Mouse (Mus musculus) CD8-positive naive resting alpha-beta T cell, adult 2 months (primary cell): Measurements from ENCODE around the gene Tapbpl.
A peak's percentile ranks its signal among the peaks of the same experiment; 100 is the strongest.
"Not testable (repeated sequence)": the region's sequence is repeated elsewhere in the genome, so short reads cannot be mapped to it uniquely, and the experiment has no call there.

Experiments
- DNase-seq, 2 experiments: peaks; one replicate each; pipeline ENCODE4 v3.0.0; 2022; ENCODE audit warnings: low read depth in 2 of 2, low spot score in 2 of 2

The Tapbpl gene

GRCm38 (mm10) chr6:125231117-125232044, at the start of gene Tapbpl:
Gene Tapbpl (minus strand): TSS chr6:125231860.
- DNase-seq: peak; percentile 49 to 64

DNA sequence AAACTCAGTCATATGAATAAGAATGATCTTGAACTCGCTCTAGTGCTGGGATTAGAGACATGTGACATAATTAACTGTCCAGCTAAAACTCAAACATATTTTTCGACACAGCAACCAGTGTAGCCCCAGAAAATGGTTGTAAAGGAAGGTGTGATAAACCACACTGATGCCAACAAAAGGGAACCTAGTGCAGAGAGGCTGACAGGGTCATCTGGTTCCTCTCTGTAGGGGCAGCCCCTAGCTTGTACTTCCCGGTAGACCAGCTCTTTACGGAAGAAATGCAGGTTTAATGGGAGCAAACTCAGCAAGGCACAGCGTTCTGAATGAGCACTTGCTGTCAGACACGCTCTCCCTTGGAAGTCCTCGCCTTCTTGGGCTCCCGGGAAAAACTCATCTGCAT, 48.1 kb upstream of the Tapbpl start:
- DNase-seq: no peak

- no peak for DNase-seq
Measured at GRCm38 (mm10) chr6:125274841-125275563, 43.3 kb upstream of the Tapbpl start.

- no peak for DNase-seq
Measured at GRCm38 (mm10) chr6:125272228-125272785, 40.6 kb upstream of the Tapbpl start.

DNA sequence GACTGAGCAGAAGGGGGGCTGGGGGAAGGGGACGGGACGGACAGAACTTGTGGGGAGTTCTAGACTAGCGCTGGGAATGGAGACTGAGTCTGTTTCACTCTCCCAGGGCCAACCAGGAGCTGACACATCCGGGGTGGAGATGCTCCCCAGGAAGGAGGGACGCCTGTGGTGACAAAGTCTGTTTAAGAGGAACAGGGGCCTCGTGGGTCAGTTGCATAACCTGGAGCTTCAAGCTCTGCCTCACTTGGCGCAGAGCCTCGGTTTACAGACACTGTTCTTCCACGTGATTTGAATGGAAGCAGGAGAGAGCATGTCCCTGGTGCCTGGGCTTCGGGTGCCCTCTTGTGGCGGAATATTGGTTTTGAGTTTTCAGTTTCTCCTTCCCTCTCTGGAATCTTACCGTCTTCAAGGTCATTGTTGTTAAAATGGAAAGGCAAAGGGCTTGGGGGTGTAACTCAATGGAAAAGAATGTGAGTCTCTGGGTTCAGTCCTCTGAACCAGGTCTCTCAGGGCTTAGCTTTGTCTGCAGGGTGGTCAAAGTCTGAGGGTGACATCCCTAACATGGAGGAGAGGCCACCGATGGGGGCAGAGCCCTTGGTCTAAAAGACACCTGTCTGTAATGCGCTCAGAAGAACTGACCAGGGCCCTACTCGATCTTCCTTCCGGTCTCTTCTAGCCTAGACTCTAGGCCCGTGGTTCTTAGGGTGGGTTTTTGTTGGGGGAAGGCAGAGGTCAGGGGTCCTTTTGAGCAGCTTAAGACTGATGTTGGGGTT, 40.0 kb upstream of the Tapbpl start:
- peak; percentile 82 to 90 for DNase-seq

- DNase-seq: no peak
Measured at GRCm38 (mm10) chr6:125268799-125269198, 37.1 kb upstream of the Tapbpl start.

DNA sequence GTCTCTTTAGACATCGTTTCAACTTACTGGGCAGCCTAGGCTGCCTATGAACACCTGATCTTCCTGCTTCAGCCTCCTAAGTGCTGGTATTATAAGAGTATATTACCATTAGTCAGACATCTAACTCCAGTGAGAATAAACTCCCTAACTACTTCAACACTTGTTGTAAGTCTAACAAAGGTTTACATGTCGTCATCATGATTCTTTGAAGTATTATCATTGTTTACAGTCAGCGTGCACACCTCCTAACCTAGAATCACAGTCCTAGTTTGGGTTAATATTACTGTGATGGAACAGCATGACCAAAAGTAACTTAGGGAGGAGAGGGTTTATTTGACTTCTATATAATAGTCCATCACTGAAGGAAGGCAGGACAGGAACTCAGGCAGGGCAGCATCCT, 35.8 kb upstream of the Tapbpl start:
- no peak for DNase-seq

DNA sequence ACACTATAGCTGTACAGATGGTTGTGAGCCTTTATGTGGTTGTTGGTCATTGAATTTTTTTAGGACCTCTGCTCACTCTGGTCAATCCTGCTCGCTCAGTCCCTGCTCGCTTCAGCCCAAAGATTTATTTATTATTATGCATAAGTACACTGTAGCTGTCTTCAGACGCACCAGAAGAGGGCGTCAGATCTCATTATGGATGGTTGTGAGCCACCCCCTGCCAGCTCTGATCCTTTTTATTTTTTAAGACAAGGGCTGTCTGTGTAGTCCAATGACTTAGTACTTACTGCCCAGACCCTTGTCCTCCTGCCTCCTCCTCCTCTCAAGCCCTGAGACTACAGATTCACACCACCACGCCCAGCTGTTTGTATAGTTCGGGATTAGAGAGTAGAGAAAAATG, 34.9 kb upstream of the Tapbpl start:
- DNase-seq: not testable (repeated sequence)

GRCm38 (mm10) chr6:125266091-125266490, 34.4 kb upstream of the Tapbpl start:
- DNase-seq: no peak

GRCm38 (mm10) chr6:125265239-125265638, 33.6 kb upstream of the Tapbpl start:
- peak; percentile 79 to 83 for DNase-seq

DNA sequence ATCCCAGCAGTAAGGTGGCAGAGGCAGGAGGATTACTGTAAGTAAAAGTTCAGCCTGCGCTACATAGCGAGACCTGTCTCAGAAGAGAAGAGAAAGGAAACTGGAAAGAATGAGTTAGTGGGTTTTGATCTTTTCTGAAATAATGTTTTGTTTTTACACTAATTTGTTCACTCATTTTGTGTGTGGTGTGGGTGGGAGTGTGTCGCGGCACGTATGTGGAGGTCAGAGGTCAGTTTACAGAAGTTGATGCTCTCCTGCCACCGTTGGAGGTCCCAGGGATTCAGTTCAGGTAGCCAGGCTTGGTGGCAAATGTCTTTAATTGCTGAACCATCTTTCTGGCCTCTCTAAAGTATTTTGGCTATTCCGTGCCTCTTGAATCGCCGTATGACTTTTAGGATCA, 32.6 kb upstream of the Tapbpl start:
- DNase-seq: no peak

DNA sequence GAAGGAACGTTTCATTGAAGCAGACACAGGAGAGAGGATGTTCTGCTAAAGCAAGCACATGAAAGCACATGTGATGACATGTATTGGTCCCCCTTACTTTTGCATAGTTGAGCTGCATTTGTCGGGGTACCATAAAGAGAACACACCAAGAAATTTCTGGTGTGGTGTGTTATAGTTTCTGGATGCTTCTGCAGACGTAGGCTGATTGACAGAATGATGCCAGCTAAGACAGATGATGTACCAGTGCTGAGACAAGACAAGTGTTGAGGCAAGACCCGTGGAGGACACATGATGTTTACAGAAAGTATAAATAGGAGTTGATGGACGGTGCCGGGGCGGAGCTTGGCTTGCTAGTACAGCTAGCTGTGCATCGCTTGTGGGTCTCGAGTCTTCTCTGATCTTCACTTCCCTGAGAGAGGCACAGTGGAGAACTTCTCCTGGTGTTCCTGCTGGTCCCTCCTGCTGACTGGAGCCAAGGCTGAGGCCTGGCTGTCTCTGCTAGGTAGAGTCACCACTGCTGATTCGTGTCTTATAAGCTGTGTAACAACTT, 28.4 kb upstream of the Tapbpl start:
- no peak for DNase-seq

GRCm38 (mm10) chr6:125256222-125256966, 24.7 kb upstream of the Tapbpl start:
- DNase-seq: no peak

DNA sequence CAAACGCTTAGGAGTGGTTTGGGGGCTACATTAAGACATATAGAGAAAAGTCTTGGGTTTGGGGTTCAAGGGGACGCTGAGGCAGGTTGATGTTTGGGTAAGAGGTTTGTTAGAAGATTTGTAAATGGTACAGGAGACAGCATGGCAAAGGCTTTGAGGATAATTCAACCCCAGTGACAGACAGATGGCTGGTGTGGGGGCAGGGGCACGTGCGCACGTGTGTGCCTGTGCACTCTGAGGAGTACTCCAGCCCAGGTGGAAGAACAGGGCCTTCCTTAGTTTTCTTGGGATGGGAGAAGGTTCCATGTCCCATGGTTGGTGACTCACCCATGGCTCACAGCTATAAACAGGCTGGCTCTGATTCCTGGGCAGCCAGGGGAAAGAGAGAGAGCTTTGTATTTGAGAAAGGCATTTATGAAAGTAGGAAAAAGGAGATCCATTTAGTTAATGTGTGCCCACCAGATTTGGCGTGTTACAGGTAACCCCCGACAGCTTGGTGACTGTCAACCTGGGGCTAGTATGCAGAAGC, 23.9 kb upstream of the Tapbpl start:
- DNase-seq: no peak

- no peak for DNase-seq
Measured at GRCm38 (mm10) chr6:125253863-125254715, 22.4 kb upstream of the Tapbpl start.

GRCm38 (mm10) chr6:125252711-125253110, 21.1 kb upstream of the Tapbpl start:
- DNase-seq: no peak

GRCm38 (mm10) chr6:125252285-125252684, 20.6 kb upstream of the Tapbpl start:
- no peak for DNase-seq

DNA sequence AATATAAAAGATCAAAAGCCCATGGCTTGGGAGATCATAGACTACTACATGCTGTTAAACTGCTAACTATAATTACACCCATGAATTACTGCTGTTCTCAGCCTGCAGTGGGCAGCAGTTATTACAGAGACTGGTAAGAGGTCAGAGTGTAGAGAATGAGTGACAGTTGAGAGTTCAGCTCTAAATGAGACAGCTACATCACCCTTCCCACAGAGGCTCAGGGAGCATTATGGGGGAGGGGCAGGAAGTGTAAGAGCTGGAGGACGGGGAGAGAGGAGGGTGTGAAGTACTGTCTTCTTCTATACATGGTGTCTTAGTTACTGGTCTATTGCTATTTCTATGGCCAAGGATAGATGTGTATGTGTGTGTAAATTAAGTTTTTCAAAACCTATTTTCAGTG, 12.9 kb upstream of the Tapbpl start:
- no peak for DNase-seq

DNA sequence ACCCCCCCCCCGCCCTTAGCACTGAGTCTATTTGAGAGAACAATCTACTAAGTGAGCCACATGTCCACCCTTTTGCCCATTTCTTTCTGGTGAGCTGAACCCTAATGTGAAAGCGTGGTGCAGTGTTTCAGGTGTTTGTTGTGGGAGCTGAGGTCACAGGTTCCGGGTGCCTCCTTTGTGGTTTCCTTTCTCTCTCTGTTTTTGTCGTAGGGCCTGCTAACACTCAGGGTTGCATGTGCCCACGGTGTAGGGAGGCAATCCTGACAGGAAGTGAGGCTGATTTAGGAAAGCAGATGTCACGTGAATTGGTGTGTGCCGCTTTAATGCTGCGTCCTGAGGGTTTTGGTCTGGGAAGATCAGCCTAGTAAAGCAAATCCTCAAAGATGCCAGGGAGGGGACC, 9.9 kb upstream of the Tapbpl start:
- peak; percentile 69 to 81 for DNase-seq
